In the genomic region with DNA sequence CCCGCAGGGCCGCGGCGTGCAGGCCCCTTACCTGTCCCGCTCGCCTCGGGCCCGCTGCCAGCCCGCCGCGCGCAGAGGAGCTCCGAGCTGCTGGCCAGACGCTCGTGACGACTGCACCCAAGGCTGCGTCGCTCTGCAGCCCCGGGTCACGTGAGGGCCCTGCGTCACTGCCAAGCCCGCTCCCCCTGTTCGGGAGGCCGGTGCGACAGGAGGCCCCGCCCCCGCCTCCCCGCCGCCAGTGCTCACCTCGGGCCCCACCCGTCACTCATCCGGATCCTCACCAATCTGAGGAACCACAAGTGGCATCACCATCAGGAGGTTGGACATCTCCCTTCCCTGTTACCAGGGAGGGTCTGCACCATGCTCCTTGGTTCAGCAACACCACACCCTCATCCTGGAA, we compare ENCODE assay signal across 10 mouse cellular contexts. TPM values are rescaled to one million over a fixed set of nuclear protein-coding genes. Genes with fewer than 3 reads are reported as not detected.
DNase-seq lines count a peak whose midpoint lies in the region; ATAC-seq and TF ChIP-seq lines count a peak whose summit lies in the region.
"Not testable (repeated sequence)": the region's sequence is repeated elsewhere in the genome, so short reads cannot be mapped to it uniquely, and the experiment has no call there.
"Had no signal": no experiment of that assay in that cellular context is flagged by ENCODE, and none has a peak within 500 bp of the region (broad histone marks: within the 10 kb centered on the region; RNA-seq: fewer than 3 reads in every experiment).

TSS of gene Bex2 (minus strand) at position 217 of the 400 bp plus-strand sequence.

- peak; percentile 34 for DNase-seq in MN1 (ENCODE audit: low spot score)
- peak; percentile 52 for DNase-seq in cerebellum, adult 9-10 months
- DNase-seq in forebrain, embryonic 11.5 days (ENCODE audit: low spot score): peak; percentile 52
- DNase-seq in layer of hippocampus, adult 18-20 months (ENCODE audit: low spot score in 2 of 2): peak; percentile 1 to 24

- not testable (repeated sequence) for H3K9me3 ChIP-seq in forebrain, embryonic 11.5 days (ENCODE audit: control insufficient read depth, low read length); limb, embryonic 15.5 days; midbrain, embryonic 15.5 days

- not testable (repeated sequence) for H3K27ac ChIP-seq in forebrain, embryonic 11.5 days (ENCODE audit: low read depth, low read length); limb, embryonic 15.5 days; testis, adult 2 months (ENCODE audit: control insufficient read depth, insufficient read depth, low read depth, low read length)
- H3K27ac ChIP-seq in midbrain, embryonic 15.5 days: peak within 1 kb of the TSS; percentile 82

- H3K4me1 ChIP-seq in forebrain, embryonic 11.5 days (replicated peaks; ENCODE audit: control insufficient read depth, insufficient read depth, low read length); limb, embryonic 15.5 days; midbrain, embryonic 15.5 days; testis, adult 2 months (ENCODE audit: control insufficient read depth, insufficient read depth, low read length): not testable (repeated sequence)

- H3K4me3 ChIP-seq in forebrain, embryonic 11.5 days (ENCODE audit: low read depth, low read length): peak within 1 kb of the TSS; percentile 34
- H3K4me3 ChIP-seq in limb, embryonic 15.5 days: peak within 1 kb of the TSS; percentile 38
- H3K4me3 ChIP-seq in midbrain, embryonic 15.5 days: peak within 1 kb of the TSS; percentile 45
- peak within 1 kb of the TSS; percentile 56 for H3K4me3 ChIP-seq in testis, adult 2 months (ENCODE audit: control insufficient read depth, low read depth, low read length)

- H3K9ac ChIP-seq in forebrain, embryonic 11.5 days (ENCODE audit: low read length): peak within 1 kb of the TSS; percentile 58
- not testable (repeated sequence) for H3K9ac ChIP-seq in limb, embryonic 15.5 days
- peak within 1 kb of the TSS; percentile 41 for H3K9ac ChIP-seq in midbrain, embryonic 15.5 days

- not testable (repeated sequence) for H3K36me3 ChIP-seq in forebrain, embryonic 11.5 days (ENCODE audit: control insufficient read depth, insufficient read depth, low read length); limb, embryonic 15.5 days; midbrain, embryonic 15.5 days (replicated peaks); testis, adult 2 months (ENCODE audit: control insufficient read depth, insufficient read depth, low read length)

- peak; percentile 98 for ATAC-seq in forebrain, embryonic 11.5 days (replicated peaks; ENCODE audit: low FRiP score)
- peak; percentile 88 to 93 for ATAC-seq in hematopoietic stem cell, adult 5-6 weeks (replicated peaks in 1 of 2; ENCODE audit: insufficient read depth in 1 of 2, low FRiP score in 2 of 2, low TSS enrichment in 1 of 2, low read depth in 1 of 2, poor library complexity in 2 of 2, severe bottlenecking in 2 of 2)
- ATAC-seq in limb, embryonic 15.5 days (ENCODE audit: insufficient number of reproducible peaks, low FRiP score, low TSS enrichment, low read depth): peak; percentile 79
- peak; percentile 99 for ATAC-seq in midbrain, embryonic 15.5 days (replicated peaks)

- TF ChIP-seq POLR2A in testis, adult 2 months (IDR thresholded peaks at IDR 0.05; ENCODE audit: control insufficient read depth, low read depth, low read length): not testable (repeated sequence)

- H3K27me3 ChIP-seq in forebrain, embryonic 11.5 days (ENCODE audit: control insufficient read depth, insufficient read depth, low read length); limb, embryonic 15.5 days; midbrain, embryonic 15.5 days (replicated peaks); testis, adult 2 months (ENCODE audit: control insufficient read depth, insufficient read depth, low read length): not testable (repeated sequence)

- peak within 1 kb of the TSS; percentile 31; the same call in 1 of the 2 replicates for H3K4me2 ChIP-seq in forebrain, embryonic 11.5 days (ENCODE audit: low read depth, low read length, severe bottlenecking)
- peak within 1 kb of the TSS; percentile 43 for H3K4me2 ChIP-seq in limb, embryonic 15.5 days
- H3K4me2 ChIP-seq in midbrain, embryonic 15.5 days: peak within 1 kb of the TSS; percentile 50

- not testable (repeated sequence) for TF ChIP-seq CTCF in testis, adult 2 months (IDR thresholded peaks at IDR 0.05; ENCODE audit: control insufficient read depth, insufficient read depth, insufficient replicate concordance, low read depth, low read length)

- WGBS in forebrain, embryonic 11.5 days: no CpG with 5 or more reads among the region's 32 CpGs
- 12% methylated on average over 14 of the region's 32 CpGs for WGBS in limb, embryonic 15.5 days
- 22% methylated on average over 10 of the region's 32 CpGs for WGBS in midbrain, embryonic 15.5 days

RNA-seq across cellular contexts. Expression of gene Bex2, which starts in this region (rescaled TPM):
- 302 and 303 TPM in 2 replicates for polyA plus RNA-seq in forebrain, embryonic 11.5 days (2014; fragmentation: Nextera tagmentation; extraction: Ambion mirVana)
- total RNA-seq in hematopoietic stem cell, adult 5-6 weeks (2017): 1.2 and 3.5 TPM in 2 replicates
- total RNA-seq in layer of hippocampus, adult 18-20 months (2021): 100 to 1,000 TPM; 336 to 373 TPM
- polyA plus RNA-seq in limb, embryonic 15.5 days (2015; fragmentation: Nextera tagmentation; extraction: Ambion mirVana): 51.8 and 52.5 TPM in 2 replicates
- 787 TPM in 2 replicates for polyA plus RNA-seq in midbrain, embryonic 15.5 days (2015; fragmentation: Nextera tagmentation; extraction: Ambion mirVana)
- 3.1 and 3.9 TPM in 2 replicates for polyA plus RNA-seq in testis, adult 2 months (2012; rRNA removed)
- total RNA-seq: heart, postnatal 36 days had no signal
- polyA plus RNA-seq: macrophage had no signal

Comparison
In these comparisons a context has a peak if more than half of its experiments do, and no peak if none do; other contexts are left out.
1. RNA of gene Bex2 (total RNA-seq): 336 to 373 TPM in layer of hippocampus, adult 18-20 months; 1.2 to 3.5 TPM in hematopoietic stem cell, adult 5-6 weeks; every median in the first group is over 10 times any median in the second.
2. RNA of gene Bex2 (polyA plus RNA-seq): 787 TPM in midbrain, embryonic 15.5 days, 302 to 303 TPM in forebrain, embryonic 11.5 days and 51.8 to 52.5 TPM in limb, embryonic 15.5 days; 3.1 to 3.9 TPM in testis, adult 2 months; every median in the first group is over 10 times any median in the second.
3. Peak in every context shown above with its lines, with median percentiles within 50 percentile points of each other: DNase-seq, ATAC-seq, H3K4me2 ChIP-seq and H3K4me3 ChIP-seq.